Mouse (Mus musculus) colon, adult 2 months (tissue): ENCODE results near the gene Pigb. TPM values are rescaled to one million over a fixed set of nuclear protein-coding genes. Genes with fewer than 3 reads are reported as not detected.

ENCODE experiments used
- polyA plus RNA-seq: library from polyadenylated mRNA; depleted of rRNA; stranded (reverse); fragments of >200 nt; gene quantifications from 2 replicates; pipeline ENCODE4 v1.2.3, GENCODE M21; 2012; rRNA removed

The Pigb gene
- 6.1 and 7.9 TPM in 2 replicates for polyA plus RNA-seq

DNA sequence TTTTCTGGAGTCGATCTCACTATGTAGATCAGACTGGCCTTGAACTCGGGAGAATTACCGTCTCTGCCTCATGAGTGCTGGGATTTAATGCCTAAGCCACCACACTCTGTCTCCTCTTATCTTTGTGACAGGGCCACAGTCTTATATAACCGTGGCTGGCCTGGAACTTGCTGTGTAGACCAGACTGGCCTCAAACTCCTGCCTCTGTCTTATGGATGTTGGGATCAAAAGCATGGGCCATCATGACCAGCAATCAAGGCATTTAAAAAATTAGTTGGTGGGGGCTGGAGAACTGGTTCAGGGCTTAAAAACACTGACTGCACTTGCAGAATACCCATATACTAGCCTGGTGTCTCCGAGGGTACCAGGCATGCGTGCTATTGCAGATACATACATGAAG lies at the start of gene Pigb:
Pigb (minus strand) TSS at position 299 of the 400 bp plus-strand sequence.

DNA sequence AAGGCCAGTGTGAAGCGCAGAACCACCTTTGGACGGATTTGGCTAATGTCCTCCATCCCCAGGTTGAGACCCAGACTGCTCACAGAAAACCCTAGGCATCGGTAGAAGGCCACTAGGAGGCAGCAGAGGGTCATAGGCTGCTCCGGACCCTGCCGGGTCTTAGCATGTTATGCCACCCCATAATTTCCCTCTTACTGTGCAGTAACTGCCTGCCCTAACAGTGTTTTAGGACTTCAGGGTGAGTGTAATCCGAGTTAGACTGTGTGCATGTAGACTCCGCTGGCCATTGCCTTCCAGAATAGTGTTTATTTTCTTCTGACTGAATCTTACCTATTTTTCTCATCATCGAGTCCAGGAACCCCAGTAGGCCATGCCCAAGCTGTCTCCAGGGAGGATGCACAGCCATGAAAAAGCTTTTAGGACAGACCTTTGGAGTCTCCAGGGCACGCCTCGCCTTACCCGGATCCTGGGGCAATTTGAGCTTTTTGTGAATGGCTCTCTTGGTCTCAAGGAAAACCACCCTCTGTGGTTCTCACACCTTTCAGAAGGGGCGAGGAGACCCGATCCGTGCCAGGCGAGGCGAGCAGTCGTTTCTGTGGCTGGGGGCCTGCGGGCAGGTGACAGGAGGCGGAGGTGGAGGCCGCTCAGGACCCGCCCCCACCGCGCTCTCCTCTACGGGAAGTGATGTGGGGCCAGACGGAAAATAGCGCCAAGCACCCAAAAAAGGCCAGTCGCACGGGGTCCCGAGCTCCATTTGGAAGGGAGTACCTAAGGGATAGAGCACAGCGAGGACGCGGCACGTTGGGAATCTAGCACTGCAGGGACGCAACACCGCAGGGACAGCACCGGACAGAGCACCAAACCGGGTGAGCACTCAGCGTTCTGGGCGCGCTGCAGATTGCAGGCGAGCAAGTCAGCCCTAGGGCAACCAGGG lies 4.2 kb upstream of the Pigb start, which contains the start of gene Rab27a:
Rab27a (plus strand) TSS at position 709 of the 934 bp plus-strand sequence.

DNA sequence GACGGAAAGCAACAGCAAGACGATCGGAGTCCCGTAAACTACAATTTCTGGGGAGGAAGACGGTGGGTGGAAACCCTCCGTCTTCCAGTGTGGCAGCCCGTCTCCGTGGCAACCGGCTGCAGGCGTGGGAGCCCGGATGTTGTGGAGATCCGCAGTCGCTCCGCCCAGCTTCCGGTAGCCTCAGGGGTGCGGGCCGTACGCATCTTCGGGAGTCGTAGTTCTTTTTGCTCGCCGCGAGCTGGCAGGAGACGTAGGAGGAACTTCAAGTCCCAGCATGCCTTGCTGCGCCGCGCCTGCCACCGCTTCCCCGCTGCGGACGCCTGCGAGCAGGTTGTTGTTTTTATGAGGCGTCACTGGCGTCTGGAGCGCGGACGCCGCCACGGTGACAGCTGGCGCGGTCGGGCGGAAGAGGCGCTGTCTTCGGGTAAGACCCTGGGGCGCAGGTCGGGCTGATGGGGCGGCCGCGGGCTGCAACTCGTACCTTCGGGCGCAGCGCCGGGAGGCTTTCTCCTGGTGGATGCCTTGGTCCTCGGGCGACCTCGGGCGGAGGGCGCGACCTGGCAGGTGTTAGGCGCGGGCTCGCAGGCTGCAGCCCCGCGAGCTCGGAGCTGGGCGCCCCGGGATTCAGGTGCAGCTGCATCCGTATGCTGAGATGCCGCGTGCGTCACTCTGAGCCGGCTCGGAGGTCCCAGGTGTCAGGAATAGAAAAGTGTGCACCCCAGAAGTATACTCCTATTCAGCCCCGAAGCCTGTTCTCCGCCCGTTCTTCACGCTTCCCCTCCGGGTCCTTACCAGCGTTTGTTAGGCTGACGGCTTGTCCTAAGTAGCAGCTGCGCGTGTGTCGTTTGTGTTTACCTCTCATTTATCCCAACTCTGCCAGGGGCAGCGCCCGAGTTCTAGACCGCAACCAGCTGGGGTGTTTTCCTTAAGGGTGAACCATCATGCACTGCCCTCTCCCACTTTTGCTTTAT lies 54.6 kb downstream of the Pigb start, which contains the start of the genes Ccpg1os and Ccpg1:
Ccpg1os (minus strand) TSS at position 133 of the 971 bp plus-strand sequence.
Ccpg1 (plus strand) TSS at position 180 of the 971 bp plus-strand sequence.

DNA sequence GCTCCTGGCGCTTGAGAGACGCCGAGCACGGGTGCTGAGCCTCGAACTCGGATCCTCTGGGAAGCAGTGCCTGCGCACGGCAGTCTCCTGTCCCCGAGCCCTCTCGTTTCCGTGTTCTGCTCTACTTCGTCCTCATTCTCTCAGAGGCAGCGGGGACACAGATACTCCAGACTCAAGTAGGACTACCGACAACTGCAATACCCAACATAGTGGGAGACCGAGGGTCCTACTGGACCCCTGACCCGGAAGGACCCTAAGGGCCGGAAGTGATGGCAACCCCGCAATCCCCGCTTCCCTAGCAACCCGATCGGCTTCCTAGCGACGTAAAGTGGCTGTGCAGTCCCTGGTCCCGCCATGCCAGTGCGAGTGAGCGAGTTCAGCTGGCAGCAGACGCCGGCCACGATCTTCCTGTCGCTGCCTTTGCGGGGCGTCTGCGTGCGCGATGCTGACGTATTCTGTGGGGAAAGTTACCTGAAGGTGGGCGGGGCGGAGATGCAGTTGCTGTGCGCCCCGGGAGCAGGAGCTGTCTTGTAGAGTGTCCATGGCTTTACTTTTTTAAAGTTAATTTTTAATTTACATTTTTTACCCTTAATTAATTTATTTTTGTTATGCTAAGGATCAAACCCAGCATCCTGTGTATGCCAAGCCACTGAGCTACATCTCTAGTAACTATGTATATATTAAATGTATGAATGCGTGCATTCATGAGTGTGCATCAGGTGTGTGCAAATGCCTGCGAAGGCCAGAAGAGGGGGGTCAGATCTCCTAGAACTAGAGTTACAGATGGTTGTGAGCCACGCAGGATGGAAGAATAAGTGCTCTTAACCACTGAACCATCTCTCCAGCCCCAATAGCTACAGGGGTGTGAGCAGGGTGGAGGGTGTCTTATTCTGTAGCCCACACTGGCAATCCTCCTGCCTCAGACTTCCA lies 81.4 kb downstream of the Pigb start, which contains the start of the genes Dyx1c1 and Gm44503:
Dyx1c1 (plus strand) TSS at position 265 of the 930 bp plus-strand sequence.
Gm44503 (plus strand) TSS at position 332 of the 930 bp plus-strand sequence.

Other genes with a start within 250 kb of the Pigb start
- 0.08 and 0.28 TPM in 2 replicates for gene Prtg, start 233.5 kb downstream of the Pigb start, polyA plus RNA-seq
- 0.20 and 0.23 TPM in 2 replicates for gene Pygo1, start 114.7 kb downstream of the Pigb start, polyA plus RNA-seq
- not detected in 2 replicates for gene Dyx1c1, start 81.6 kb downstream of the Pigb start, polyA plus RNA-seq
- gene Gm44503, start 81.5 kb downstream of the Pigb start, polyA plus RNA-seq, result not detected in 2 replicates
- 6.7 and 9.1 TPM in 2 replicates for gene Ccpg1os, start 55.0 kb downstream of the Pigb start, polyA plus RNA-seq
- gene Ccpg1, start 54.9 kb downstream of the Pigb start, polyA plus RNA-seq, result 4.8 and 5.4 TPM in 2 replicates
- 11.4 and 12.8 TPM in 2 replicates for gene Rab27a, start 4.5 kb upstream of the Pigb start, polyA plus RNA-seq
- 0.69 and 1.2 TPM in 2 replicates for gene Khdc3, start 61.5 kb upstream of the Pigb start, polyA plus RNA-seq
- not detected in 2 replicates for gene Gm20509, start 62.1 kb upstream of the Pigb start, polyA plus RNA-seq
- 6.4 and 7.3 TPM in 2 replicates for gene Rsl24d1, start 73.0 kb upstream of the Pigb start, polyA plus RNA-seq